Mouse (Mus musculus): ENCODE data around the gene Ovca2. TPM values are rescaled to one million over a fixed set of nuclear protein-coding genes. Genes with fewer than 3 reads are reported as not detected.

Ovca2 gene
- polyA plus RNA-seq (2015; fragmentation: Nextera tagmentation; extraction: Ambion mirVana) = 28.7 and 30.4 TPM in 2 replicates

DNA sequence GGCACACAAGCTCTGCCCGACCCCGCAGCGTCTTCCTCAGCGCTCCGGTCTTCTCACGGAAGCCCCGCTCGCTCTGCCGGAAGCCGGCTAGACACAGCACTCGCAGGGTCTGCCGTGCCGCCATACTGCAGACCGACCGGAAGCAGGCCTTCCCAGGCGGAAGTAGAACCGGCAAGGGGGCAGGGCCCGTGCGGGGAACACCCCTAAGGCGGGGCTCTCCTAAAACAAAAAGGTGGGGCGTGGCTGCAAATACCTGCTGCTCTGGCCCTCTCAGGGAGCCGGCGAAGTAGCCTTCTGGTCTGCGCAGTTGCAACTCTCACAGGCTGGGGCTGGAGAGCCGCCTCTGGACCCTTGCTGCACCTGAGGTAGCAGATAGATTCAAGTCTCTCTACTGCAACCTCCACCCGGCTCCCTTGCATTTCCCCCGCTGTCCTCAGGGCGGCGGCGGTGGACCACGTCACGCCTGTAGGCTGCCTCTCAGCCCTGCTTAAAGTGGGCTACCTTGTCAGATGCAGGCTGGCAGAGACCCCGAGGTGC is at the start of gene Ovca2:
Gene Ovca2, minus strand, starts transcription at position 164 of the 537 bp plus-strand sequence.
- ATAC-seq (ENCODE audit: insufficient number of reproducible peaks, insufficient read depth, low FRiP score, low TSS enrichment, low read depth) = peak; percentile 89
- under 1% methylated on average over 33 of the region's 33 CpGs for WGBS
- Histone ChIP-seq H3K4me2 (peak within 1 kb of the TSS; percentile 94), H3K27ac (peak within 1 kb of the TSS; percentile 79), H3K4me1 (peaks cover 21% of the 10 kb centered on the region), H3K9me3 (no peaks in the 10 kb centered on the region), H3K36me3 (peaks cover 44% of the 10 kb centered on the region), H3K4me3 (peak within 1 kb of the TSS; percentile 84), H3K27me3 (peaks cover 3% of the 10 kb centered on the region; the same call in 1 of the 2 replicates), H3K9ac (peak within 1 kb of the TSS; percentile 86)

- H3K27me3 ChIP-seq = no peaks in the 10 kb centered on the region; the same call in 1 of the 2 replicates
- no peak overlapping the region for H3K4me2 ChIP-seq
- ATAC-seq (ENCODE audit: insufficient number of reproducible peaks, insufficient read depth, low FRiP score, low TSS enrichment, low read depth) = no peak
- no peaks in the 10 kb centered on the region for H3K36me3 ChIP-seq
- peaks cover 17% of the 10 kb centered on the region for H3K4me1 ChIP-seq
- H3K27ac ChIP-seq = 0 out of 2 replicates have a peak overlapping the region, but pooled peaks have one; percentile 2
- WGBS = 28% methylated on average over 3 of the region's 3 CpGs
- no peak overlapping the region for H3K9ac ChIP-seq
- H3K9me3 ChIP-seq = no peaks in the 10 kb centered on the region
- no peak overlapping the region for H3K4me3 ChIP-seq
Observed at GRCm38 (mm10) chr11:75227632-75228031, 49.0 kb upstream of the Ovca2 start.

DNA sequence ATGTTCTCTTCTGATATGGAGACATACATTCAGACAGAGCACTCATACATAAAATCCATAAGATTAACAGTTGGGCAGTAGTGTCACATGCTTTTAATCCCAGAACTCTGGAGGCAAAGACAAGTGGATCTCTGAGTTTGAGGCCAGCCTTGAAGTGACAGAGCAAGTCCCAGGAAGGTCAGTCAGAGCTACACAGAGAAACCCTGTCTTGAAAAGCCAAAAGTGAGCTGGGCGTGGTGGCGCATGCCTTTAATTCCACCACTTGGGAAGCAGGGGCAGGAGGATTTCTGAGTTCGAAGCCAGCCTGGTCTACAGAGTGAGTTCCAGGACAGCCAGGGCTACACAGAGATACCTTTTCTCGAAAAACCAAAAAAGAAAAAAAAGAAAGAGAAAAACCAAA is 46.2 kb upstream of the Ovca2 start:
- H3K36me3 ChIP-seq = no peaks in the 10 kb centered on the region
- ATAC-seq (ENCODE audit: insufficient number of reproducible peaks, insufficient read depth, low FRiP score, low TSS enrichment, low read depth) = no peak
- no peaks in the 10 kb centered on the region for H3K9me3 ChIP-seq
- H3K4me2 ChIP-seq = no peak overlapping the region
- H3K9ac ChIP-seq = no peak overlapping the region
- H3K4me3 ChIP-seq = no peak overlapping the region
- H3K27me3 ChIP-seq = no peaks in the 10 kb centered on the region; the same call in 1 of the 2 replicates
- no peak overlapping the region for H3K27ac ChIP-seq
- peaks cover 8% of the 10 kb centered on the region for H3K4me1 ChIP-seq
- 84% methylated on average over 4 of the region's 4 CpGs for WGBS

DNA sequence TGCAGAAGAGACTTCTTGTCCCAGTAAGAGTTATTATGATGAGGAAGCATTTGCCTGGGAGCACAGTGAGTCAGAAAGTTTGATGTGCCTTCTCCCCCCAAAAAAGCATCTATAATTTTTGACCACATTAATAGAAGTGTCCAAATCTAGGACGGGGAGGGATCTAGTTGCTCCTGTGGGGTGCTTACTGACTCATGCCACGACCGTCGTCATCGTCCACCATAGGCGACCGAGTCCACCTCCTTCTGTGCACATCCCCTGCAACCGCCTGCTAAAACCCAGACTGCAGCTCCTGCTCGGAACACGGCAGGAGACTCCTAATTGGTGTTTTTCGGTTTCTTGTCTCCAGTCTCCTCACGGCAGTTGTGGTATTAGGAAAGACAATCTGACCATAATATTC is 45.4 kb upstream of the Ovca2 start:
- H3K36me3 ChIP-seq = no peaks in the 10 kb centered on the region
- H3K4me1 ChIP-seq = peaks cover 8% of the 10 kb centered on the region
- no peak for ATAC-seq (ENCODE audit: insufficient number of reproducible peaks, insufficient read depth, low FRiP score, low TSS enrichment, low read depth)
- WGBS = 82% methylated on average over 12 of the region's 12 CpGs
- no peaks in the 10 kb centered on the region; the same call in 1 of the 2 replicates for H3K27me3 ChIP-seq
- no peak overlapping the region for H3K27ac ChIP-seq
- H3K4me3 ChIP-seq = no peak overlapping the region
- no peak overlapping the region for H3K9ac ChIP-seq
- no peak overlapping the region for H3K4me2 ChIP-seq
- no peaks in the 10 kb centered on the region for H3K9me3 ChIP-seq

DNA sequence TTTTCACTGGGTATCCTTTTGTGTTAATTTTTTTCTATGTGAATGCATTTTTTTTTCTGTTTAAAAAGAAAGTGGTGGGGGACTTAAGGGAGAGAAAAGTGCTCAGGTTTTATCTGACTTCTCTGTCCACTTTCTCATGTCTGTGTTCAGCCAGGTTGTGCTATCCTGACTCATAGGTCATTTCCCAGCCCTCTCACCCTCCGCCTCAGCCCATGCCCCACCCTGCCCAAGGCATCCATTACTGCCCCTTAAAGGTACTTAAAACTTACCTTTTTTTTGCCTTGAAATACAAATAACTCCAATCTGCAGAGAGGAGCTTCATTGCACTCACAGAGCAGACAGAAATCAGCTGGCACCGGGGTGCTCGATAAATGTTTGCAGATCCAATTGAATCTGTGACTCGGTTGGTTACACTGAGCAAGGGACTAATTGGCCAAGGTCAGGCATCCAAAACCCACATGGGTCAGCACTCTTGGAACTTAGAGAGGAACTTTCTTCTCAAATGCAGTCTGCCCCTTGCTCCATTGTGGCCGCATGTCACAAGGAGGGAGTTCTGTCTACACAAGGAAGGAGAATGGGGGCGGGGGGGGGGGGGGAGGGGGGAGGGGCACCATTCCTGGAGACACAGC is 42.0 kb upstream of the Ovca2 start:
- Histone ChIP-seq H3K9ac (no peak overlapping the region), H3K9me3 (no peaks in the 10 kb centered on the region), H3K4me3 (no peak overlapping the region), H3K4me2 (no peak overlapping the region), H3K4me1 (0 out of 2 replicates have a peak, but pooled peaks cover 4% of the 10 kb centered on the region), H3K27ac (no peak overlapping the region), H3K27me3 (no peaks in the 10 kb centered on the region), H3K36me3 (no peaks in the 10 kb centered on the region)
- no peak for ATAC-seq (ENCODE audit: insufficient number of reproducible peaks, insufficient read depth, low FRiP score, low TSS enrichment, low read depth)
- WGBS = 46% methylated on average over 5 of the region's 6 CpGs

DNA sequence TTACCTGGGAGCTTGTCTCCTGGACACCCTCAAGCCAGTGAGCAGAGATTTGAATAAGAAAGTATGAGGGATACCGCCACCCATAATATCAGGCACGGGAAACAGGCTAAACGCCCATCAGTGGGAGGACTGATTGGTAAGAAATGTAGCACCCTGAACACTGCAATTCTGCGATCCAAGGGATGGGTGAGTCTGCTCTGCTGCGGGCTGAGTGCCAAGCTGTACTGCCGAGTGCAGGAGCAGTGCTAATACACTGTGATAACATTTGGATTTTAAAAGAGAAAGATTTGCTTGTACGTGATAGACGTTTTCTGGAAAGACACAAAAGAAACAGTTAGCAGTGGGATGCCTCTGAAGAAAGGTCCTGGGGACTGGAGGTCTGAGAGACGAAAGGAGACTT is 41.5 kb upstream of the Ovca2 start:
- H3K36me3 ChIP-seq = no peaks in the 10 kb centered on the region
- no peak overlapping the region for H3K9ac ChIP-seq
- no peaks in the 10 kb centered on the region for H3K9me3 ChIP-seq
- no peaks in the 10 kb centered on the region for H3K27me3 ChIP-seq
- H3K4me2 ChIP-seq = no peak overlapping the region
- H3K4me1 ChIP-seq = 0 out of 2 replicates have a peak, but pooled peaks cover 7% of the 10 kb centered on the region
- H3K4me3 ChIP-seq = no peak overlapping the region
- 0 out of 2 replicates have a peak, but pooled peaks have one; percentile 56 for ATAC-seq (ENCODE audit: insufficient number of reproducible peaks, insufficient read depth, low FRiP score, low TSS enrichment, low read depth)
- no peak overlapping the region for H3K27ac ChIP-seq
- 49% methylated on average over 9 of the region's 9 CpGs for WGBS

DNA sequence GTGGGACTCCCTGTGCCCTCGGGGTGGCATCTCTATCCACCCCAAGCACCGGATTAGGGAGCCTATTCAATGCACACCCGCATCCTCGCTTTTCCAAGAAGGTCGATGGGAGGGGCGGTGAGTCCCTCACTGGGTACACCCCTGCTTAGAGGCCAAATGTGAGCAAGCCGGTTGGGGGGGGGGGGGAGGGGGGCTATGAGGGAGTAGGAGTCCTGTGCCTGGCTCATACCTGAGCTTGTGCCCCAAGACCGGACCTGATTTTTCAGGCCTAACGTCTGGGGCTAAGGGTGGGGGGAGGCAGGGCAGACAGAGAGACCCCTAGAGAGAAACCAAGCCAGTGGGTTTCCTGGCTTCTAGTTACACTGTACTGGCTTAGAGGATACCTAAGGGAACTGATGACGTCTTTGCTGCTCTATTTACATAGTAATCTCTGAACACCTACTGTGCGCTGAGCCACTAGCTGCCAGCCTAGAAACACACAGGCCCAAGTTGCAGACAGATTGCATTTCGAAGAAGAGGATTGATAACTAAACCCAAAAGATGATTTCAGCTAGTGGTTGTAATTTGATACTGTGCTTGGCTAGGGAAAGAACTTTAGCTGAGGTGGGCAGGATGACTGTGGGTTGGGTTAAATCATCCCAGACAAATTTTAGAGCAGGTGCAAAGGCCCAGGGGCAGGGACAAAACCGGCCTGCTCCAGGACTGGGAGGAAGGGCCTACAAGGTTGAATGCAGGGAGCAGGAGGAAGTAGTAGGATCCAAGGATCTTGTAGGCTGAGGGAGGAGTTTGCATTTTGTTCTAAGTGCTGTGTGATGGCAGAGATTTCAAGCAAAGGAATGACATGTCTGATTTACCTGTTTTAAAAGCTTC is 35.7 kb upstream of the Ovca2 start:
- Histone ChIP-seq H3K9ac (peak overlapping the region; percentile 66), H3K4me2 (peak overlapping the region; percentile 73), H3K4me3 (peak overlapping the region; percentile 36), H3K27ac (no peak overlapping the region), H3K4me1 (peaks cover 31% of the 10 kb centered on the region), H3K27me3 (0 out of 2 replicates have a peak, but pooled peaks cover 4% of the 10 kb centered on the region), H3K9me3 (no peaks in the 10 kb centered on the region), H3K36me3 (no peaks in the 10 kb centered on the region)
- WGBS = 14% methylated on average over 13 of the region's 13 CpGs
- no peak for ATAC-seq (ENCODE audit: insufficient number of reproducible peaks, insufficient read depth, low FRiP score, low TSS enrichment, low read depth)

- Histone ChIP-seq H3K4me2 (peak overlapping the region; percentile 73), H3K27ac (no peak overlapping the region), H3K4me3 (peak overlapping the region; percentile 36), H3K36me3 (no peaks in the 10 kb centered on the region), H3K27me3 (0 out of 2 replicates have a peak, but pooled peaks cover 4% of the 10 kb centered on the region), H3K9ac (peak overlapping the region; percentile 66), H3K9me3 (no peaks in the 10 kb centered on the region), H3K4me1 (peaks cover 31% of the 10 kb centered on the region)
- ATAC-seq (ENCODE audit: insufficient number of reproducible peaks, insufficient read depth, low FRiP score, low TSS enrichment, low read depth) = no peak
- WGBS = 4% methylated on average over 35 of the region's 35 CpGs
Observed at GRCm38 (mm10) chr11:75213372-75214080, 34.9 kb upstream of the Ovca2 start.

DNA sequence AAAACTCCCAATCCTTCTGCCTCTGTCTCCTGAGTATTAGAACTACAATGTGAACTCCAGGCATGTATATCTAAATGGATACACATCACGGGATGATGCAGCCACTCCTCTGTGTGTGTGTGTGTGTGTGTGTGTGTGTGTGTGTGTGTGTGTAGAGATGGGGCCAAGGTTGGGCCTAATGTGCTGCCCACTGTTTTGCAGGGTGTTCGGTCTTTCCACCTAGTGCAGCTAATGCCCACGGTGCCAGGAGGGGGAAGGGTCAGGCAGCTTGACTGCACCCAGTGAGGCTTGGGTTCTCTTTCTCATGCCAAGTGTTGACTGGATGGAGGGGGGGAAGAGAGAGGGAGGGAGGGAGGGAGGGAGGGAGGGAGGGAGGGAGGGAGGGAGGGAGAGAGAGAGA is 34.2 kb upstream of the Ovca2 start:
- no peak overlapping the region for H3K9ac ChIP-seq
- no peaks in the 10 kb centered on the region for H3K36me3 ChIP-seq
- H3K9me3 ChIP-seq = no peaks in the 10 kb centered on the region
- 0 out of 2 replicates have a peak, but pooled peaks cover 4% of the 10 kb centered on the region for H3K27me3 ChIP-seq
- H3K4me3 ChIP-seq = no peak overlapping the region
- 48% methylated on average over 3 of the region's 3 CpGs for WGBS
- ATAC-seq (ENCODE audit: insufficient number of reproducible peaks, insufficient read depth, low FRiP score, low TSS enrichment, low read depth) = no peak
- H3K4me1 ChIP-seq = peaks cover 31% of the 10 kb centered on the region
- no peak overlapping the region for H3K4me2 ChIP-seq
- H3K27ac ChIP-seq = no peak overlapping the region

DNA sequence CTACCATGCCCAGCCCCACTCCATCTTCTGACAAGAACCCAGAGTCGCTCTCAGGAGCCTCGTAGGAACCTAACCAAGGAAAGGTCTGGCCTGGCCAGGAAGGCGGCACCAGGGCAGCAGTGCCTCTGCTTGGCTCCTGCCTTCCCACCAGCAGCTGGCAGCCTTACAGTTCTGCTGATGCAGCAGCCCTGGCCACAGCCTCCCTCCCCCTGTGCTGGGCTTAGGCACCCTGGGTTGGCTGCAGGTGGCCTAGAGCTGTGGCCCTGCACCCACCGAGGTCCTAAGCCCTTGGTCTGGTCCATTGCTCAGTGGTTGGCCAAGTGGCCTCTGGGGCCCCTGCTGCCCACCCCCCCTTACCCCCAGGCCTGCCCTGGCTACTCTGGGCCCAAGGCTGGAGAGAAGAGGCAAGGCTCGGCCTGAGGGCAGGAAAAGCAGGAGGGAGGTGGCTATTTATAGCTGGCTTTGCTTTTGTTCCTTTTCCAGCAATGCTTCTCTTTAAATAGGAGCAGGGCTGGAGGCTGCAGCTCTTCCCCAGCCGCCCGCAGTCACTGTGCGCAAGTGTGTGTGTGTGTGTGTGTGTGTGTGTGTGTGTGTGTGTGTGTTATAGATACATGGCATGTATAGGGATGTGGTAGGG is 33.5 kb upstream of the Ovca2 start:
- 0 out of 2 replicates have a peak, but pooled peaks have one; percentile 21 for ATAC-seq (ENCODE audit: insufficient number of reproducible peaks, insufficient read depth, low FRiP score, low TSS enrichment, low read depth)
- peaks cover 31% of the 10 kb centered on the region for H3K4me1 ChIP-seq
- no peak overlapping the region for H3K4me3 ChIP-seq
- no peaks in the 10 kb centered on the region for H3K36me3 ChIP-seq
- 0 out of 2 replicates have a peak, but pooled peaks cover 4% of the 10 kb centered on the region for H3K27me3 ChIP-seq
- H3K9me3 ChIP-seq = no peaks in the 10 kb centered on the region
- H3K27ac ChIP-seq = no peak overlapping the region
- H3K4me2 ChIP-seq = no peak overlapping the region
- 52% methylated on average over 8 of the region's 8 CpGs for WGBS
- no peak overlapping the region for H3K9ac ChIP-seq
